Mouse (Mus musculus) C2C12 (cell line): ENCODE measurements around the gene Lpp. TPM values are rescaled to one million over a fixed set of nuclear protein-coding genes. Genes with fewer than 3 reads are reported as not detected.
A peak's percentile ranks its signal among the peaks of the same experiment; 100 is the strongest.

Source experiments
- H3K27me3 ChIP-seq: one replicate; pipeline ENCODE4 v1.6.1; 2011; ENCODE audit not compliant: control insufficient read depth, insufficient read depth, insufficient read length
- H3K36me3 ChIP-seq: one replicate; pipeline ENCODE4 v1.6.1; 2011; ENCODE audit not compliant: control insufficient read depth, insufficient read depth
- H3K4me3 ChIP-seq: one replicate; pipeline ENCODE4 v1.5.1; 2011; ENCODE audit warnings: mild to moderate bottlenecking, control low read depth; ENCODE audit not compliant: poor library complexity, insufficient read depth, severe bottlenecking
- H3K79me2 ChIP-seq: one replicate; pipeline ENCODE4 v1.6.1; 2011; ENCODE audit not compliant: control insufficient read depth, insufficient read depth
- H3K79me3 ChIP-seq: one replicate; pipeline ENCODE4 v1.6.1; 2011; ENCODE audit warnings: low read depth, control low read depth
- H3ac ChIP-seq: one replicate; pipeline ENCODE3; 2011; ENCODE audit warnings: low read depth; ENCODE audit not compliant: control insufficient read depth, insufficient read length
- CEBPB ChIP-seq: IDR thresholded peaks from one replicate; pipeline ENCODE4 v1.6.1; 2011; ENCODE audit warnings: low read depth, mild to moderate bottlenecking, control low read depth, moderate library complexity
- CTCF ChIP-seq: IDR thresholded peaks from one replicate; pipeline ENCODE4 v1.5.1; 2011; ENCODE audit not compliant: control insufficient read depth, insufficient read depth, insufficient read length
- FOSL1 ChIP-seq: IDR thresholded peaks from one replicate; pipeline ENCODE4 v1.8.0; 2011; ENCODE audit warnings: mild to moderate bottlenecking, low read length; ENCODE audit not compliant: poor library complexity, insufficient read depth, severe bottlenecking
- MAX ChIP-seq: IDR thresholded peaks from one replicate; pipeline ENCODE4 v1.6.1; 2011; ENCODE audit warnings: mild to moderate bottlenecking, control low read depth
- MYOD1 ChIP-seq: IDR thresholded peaks from one replicate; pipeline ENCODE4 v1.6.1; 2011; ENCODE audit warnings: low read depth; ENCODE audit not compliant: control insufficient read depth, insufficient read length
- MYOG ChIP-seq: IDR thresholded peaks from one replicate; pipeline ENCODE4 v1.6.1; 2011; ENCODE audit not compliant: control insufficient read depth, insufficient read length; ENCODE audit errors: extremely low read depth
- USF1 ChIP-seq: IDR thresholded peaks from one replicate; pipeline ENCODE4 v1.6.1; 2011; ENCODE audit warnings: low read depth, mild to moderate bottlenecking, control low read depth, moderate library complexity
- polyA plus RNA-seq: library from polyadenylated mRNA; unstranded; fragments of >200 nt; fragmentation: generic; extraction: Trizol; gene quantifications from one replicate; pipeline ENCODE4 v1.2.1, GENCODE M21; 2012; ENCODE audit warnings: missing spikeins

Gene Lpp
- polyA plus RNA-seq, 1 experiment, result 9.6 TPM

DNA sequence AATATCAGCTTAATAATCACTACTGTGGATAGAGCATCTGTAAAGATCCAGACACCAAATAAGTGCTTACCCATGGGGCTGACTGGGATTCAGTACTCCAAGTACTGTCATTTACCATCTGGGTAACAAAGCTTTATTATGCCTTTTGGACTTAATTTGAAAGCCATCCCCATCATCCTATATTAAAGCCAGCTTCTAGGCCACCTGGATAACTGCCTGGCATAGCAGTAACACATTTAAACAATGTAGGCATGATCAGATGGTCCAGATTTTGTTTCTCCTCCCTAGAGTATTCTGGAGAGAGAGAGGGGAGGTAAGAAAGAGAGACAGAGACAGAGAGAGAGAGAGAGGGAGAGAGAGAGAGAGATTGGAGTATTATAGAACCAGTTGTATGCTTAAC lies 536.8 kb downstream of the Lpp start:
- H3K79me3 ChIP-seq, result no peaks in the 10 kb centered on the region
- no peaks in the 10 kb centered on the region for H3K79me2 ChIP-seq
- H3K4me3 ChIP-seq, result no peak overlapping the region
- H3K27me3 ChIP-seq, result no peaks in the 10 kb centered on the region
- no peaks in the 10 kb centered on the region for H3K36me3 ChIP-seq
- no peak for TF ChIP-seq CTCF
- no peak for TF ChIP-seq FOSL1
- TF ChIP-seq MYOD1, result no peak
- no peak for TF ChIP-seq MAX
- TF ChIP-seq MYOG, result no peak
- H3ac ChIP-seq, result no peak overlapping the region

DNA sequence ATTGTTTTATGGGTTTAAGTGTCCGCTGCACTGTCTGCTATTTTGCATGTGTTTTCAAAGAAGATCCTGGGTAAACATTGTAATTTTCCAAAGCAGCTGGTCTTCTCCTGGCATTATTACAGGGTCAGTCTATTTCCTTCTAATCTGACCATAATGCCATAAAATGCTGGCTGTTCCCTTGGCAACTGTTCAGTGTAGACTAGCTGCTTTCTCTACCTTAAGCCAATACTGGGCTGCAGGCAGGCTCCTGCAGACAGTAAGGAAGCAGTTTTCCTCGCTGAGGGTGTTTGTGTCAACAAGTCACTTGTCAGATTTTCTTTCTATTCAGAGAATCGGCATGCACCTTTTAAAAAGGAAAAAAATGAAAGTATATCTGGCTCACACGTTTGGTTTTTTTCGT lies 537.3 kb downstream of the Lpp start:
- TF ChIP-seq FOSL1 (no peak), USF1 (no peak), MAX (no peak), CEBPB (no peak), CTCF (no peak), MYOD1 (no peak), MYOG (no peak)
- H3K27me3 ChIP-seq, result no peaks in the 10 kb centered on the region
- H3ac ChIP-seq, result no peak overlapping the region
- H3K79me2 ChIP-seq, result no peaks in the 10 kb centered on the region
- H3K79me3 ChIP-seq, result no peaks in the 10 kb centered on the region
- H3K36me3 ChIP-seq, result no peaks in the 10 kb centered on the region
- no peak overlapping the region for H3K4me3 ChIP-seq

DNA sequence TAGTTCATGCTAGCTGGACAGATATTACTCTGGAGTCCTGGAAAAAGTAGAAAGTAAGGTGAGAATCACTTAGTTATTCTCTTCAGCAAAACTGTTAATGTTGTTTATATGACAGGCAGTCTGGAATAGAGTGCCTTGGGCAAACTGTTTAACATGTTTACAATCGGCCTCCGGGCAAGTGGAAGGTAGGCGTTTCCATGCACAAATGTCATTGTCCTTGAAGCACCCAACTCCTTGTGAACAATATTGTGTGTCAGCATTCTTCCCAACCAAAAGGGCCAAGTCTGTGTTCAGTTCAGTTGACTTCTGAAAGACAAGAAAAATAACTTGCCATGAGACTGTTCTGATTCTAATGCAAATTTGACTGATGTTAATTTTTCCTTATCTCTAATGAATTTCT lies 539.5 kb downstream of the Lpp start:
- no peaks in the 10 kb centered on the region for H3K36me3 ChIP-seq
- no peak for TF ChIP-seq MYOD1
- no peak for TF ChIP-seq FOSL1
- TF ChIP-seq CEBPB, result no peak
- no peak for TF ChIP-seq CTCF
- no peak for TF ChIP-seq USF1
- no peak for TF ChIP-seq MAX
- TF ChIP-seq MYOG, result no peak
- no peak overlapping the region for H3K4me3 ChIP-seq
- H3ac ChIP-seq, result no peak overlapping the region
- no peaks in the 10 kb centered on the region for H3K79me3 ChIP-seq
- no peaks in the 10 kb centered on the region for H3K79me2 ChIP-seq
- H3K27me3 ChIP-seq, result no peaks in the 10 kb centered on the region

DNA sequence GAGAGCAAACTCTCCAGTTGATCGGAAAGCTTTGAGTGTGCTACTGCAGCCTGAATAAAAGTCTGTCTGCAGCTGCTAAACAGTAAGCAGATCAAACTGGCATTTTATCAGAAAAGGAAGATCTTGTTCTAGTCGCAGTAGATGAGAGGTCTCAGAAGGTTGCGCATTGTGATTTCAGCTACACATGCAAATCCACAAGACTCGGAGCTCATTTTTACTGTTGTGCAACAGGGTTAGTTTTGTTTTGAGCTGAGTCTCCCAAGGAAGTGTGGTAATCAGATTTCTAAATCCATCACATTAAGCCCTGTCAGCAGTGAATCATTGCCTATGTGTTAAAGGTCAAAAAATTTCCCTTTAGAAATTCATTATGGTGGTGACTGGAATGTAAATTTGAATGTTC lies 540.4 kb downstream of the Lpp start:
- H3K79me3 ChIP-seq, result no peaks in the 10 kb centered on the region
- no peak overlapping the region for H3K4me3 ChIP-seq
- no peak overlapping the region for H3ac ChIP-seq
- TF ChIP-seq USF1 (no peak), FOSL1 (no peak), CTCF (no peak), CEBPB (peak; percentile 87), MYOG (no peak)
- H3K36me3 ChIP-seq, result no peaks in the 10 kb centered on the region
- no peaks in the 10 kb centered on the region for H3K27me3 ChIP-seq
- H3K79me2 ChIP-seq, result no peaks in the 10 kb centered on the region

DNA sequence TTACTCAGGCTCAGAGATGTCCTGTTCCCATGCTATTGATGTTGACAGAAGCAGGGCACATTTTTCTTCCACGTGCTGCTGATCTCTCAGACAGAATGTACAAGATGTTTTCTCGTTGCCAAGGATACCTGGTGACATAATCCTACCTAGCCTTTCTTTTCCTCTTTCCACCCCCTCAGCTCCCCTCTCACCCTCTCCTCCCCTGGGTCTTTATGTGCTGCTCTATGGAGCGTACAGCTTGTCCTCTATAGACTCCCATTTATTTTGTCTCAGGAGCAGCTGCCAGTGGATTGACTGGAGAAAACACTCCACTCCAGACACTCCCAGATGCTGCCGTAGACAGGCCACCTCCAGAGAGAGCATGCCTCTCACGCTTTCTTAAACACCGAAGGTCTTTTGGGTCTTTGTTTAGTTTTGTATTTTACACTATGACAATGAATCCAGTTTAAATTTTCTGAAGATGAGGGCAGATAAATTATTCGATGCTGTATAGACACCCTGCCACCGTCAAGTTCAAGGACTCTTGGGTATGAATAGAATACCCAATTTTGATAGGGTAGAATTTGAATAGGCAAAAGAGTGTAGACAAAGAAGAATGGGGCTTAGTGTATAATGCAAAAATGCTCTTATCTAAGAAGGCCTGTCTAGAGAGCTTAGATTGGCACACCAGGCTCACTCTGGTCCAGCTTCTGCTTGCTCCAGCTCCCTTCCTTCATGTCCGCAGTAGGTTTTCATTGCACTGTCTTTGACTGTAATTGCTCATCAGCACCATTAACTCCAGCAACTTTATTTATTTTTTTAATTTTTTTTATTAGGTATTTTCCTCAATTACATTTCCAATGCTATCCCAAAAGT lies 548.2 kb downstream of the Lpp start:
- no peak for TF ChIP-seq CTCF
- no peak for TF ChIP-seq USF1
- no peak for TF ChIP-seq FOSL1
- TF ChIP-seq MYOG, result no peak
- TF ChIP-seq CEBPB, result no peak
- no peak for TF ChIP-seq MAX
- no peak for TF ChIP-seq MYOD1
- H3K27me3 ChIP-seq, result no peaks in the 10 kb centered on the region
- H3K79me3 ChIP-seq, result no peaks in the 10 kb centered on the region
- H3ac ChIP-seq, result no peak overlapping the region
- peaks cover 4% of the 10 kb centered on the region for H3K36me3 ChIP-seq
- no peaks in the 10 kb centered on the region for H3K79me2 ChIP-seq
- H3K4me3 ChIP-seq, result no peak overlapping the region
